In the genomic region with DNA sequence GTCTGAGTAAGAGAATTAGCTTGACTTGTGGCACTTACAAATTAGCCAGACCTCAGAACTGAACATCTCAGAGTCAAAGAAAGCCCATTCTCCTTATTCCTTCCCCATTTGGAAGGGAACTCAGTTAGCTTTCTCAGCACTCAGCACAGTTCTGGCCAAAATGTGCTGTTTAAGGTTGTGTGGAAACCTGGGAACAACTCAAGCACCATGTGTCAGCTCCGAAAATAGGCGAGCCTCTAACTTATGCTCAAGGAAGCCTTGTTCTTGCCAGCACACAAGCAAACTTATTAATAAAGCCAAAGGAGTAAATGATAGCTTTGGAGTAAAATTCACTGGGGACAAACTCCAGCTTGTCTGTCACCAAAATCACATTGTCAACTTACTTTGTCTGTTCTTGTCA, we compare ENCODE assay signal across 23 mouse cellular contexts. TPM values are rescaled to one million over a fixed set of nuclear protein-coding genes. Genes with fewer than 3 reads are reported as not detected.
A peak's percentile ranks its signal among the peaks of the same experiment; 100 is the strongest.
DNase-seq lines count a peak whose midpoint lies in the region; ATAC-seq and TF ChIP-seq lines count a peak whose summit lies in the region.
"Had no signal": no experiment of that assay in that cellular context is flagged by ENCODE, and none has a peak within 500 bp of the region (broad histone marks: within the 10 kb centered on the region; RNA-seq: fewer than 3 reads in every experiment).

No protein-coding gene starts in this region.

- no peak for TF ChIP-seq CTCF in forebrain, postnatal 0 days (IDR thresholded peaks at IDR 0.05; ENCODE audit: low read depth)
- TF ChIP-seq CTCF in lung, postnatal 0 days (IDR thresholded peaks at IDR 0.05): no peak

- H3K9ac ChIP-seq in forebrain, postnatal 0 days: no peak overlapping the region
- H3K9ac ChIP-seq in forebrain, embryonic 11.5 days (ENCODE audit: low read length): no peak overlapping the region
- no peak overlapping the region for H3K9ac ChIP-seq in lung, postnatal 0 days (replicated peaks; ENCODE audit: low read depth)
- H3K9ac ChIP-seq: embryonic facial prominence, embryonic 13.5 days; forebrain, embryonic 15.5 days; hindbrain, embryonic 12.5 days had no signal

- no peak overlapping the region for H3K4me3 ChIP-seq in forebrain, postnatal 0 days (ENCODE audit: low read depth, low read length)
- H3K4me3 ChIP-seq in forebrain, embryonic 11.5 days (ENCODE audit: low read depth, low read length): no peak overlapping the region
- H3K4me3 ChIP-seq in lung, postnatal 0 days (ENCODE audit: low read depth, low read length): no peak overlapping the region
- H3K4me3 ChIP-seq: embryonic facial prominence, embryonic 13.5 days; forebrain, embryonic 10.5 days; forebrain, embryonic 15.5 days; hindbrain, embryonic 12.5 days had no signal

- H3K4me1 ChIP-seq in forebrain, postnatal 0 days (ENCODE audit: insufficient read depth): no peaks in the 10 kb centered on the region
- no peaks in the 10 kb centered on the region for H3K4me1 ChIP-seq in forebrain, embryonic 11.5 days (replicated peaks; ENCODE audit: control insufficient read depth, insufficient read depth, low read length)
- no peaks in the 10 kb centered on the region for H3K4me1 ChIP-seq in lung, postnatal 0 days (ENCODE audit: insufficient read depth, low read depth, low read length)
- H3K4me1 ChIP-seq: embryonic facial prominence, embryonic 13.5 days; forebrain, embryonic 10.5 days; forebrain, embryonic 15.5 days; hindbrain, embryonic 12.5 days had no signal

- ATAC-seq in forebrain, postnatal 0 days: peak; percentile 70; the same call in 1 of the 2 replicates
- no peak for ATAC-seq in forebrain, embryonic 11.5 days (replicated peaks; ENCODE audit: low FRiP score)
- ATAC-seq in lung, postnatal 0 days: no peak
- ATAC-seq: activated CD4-positive, CD25-positive, alpha-beta regulatory T cell, adult 4 months; forebrain, embryonic 15.5 days; hindbrain, embryonic 16.5 days; inflammation-experienced regulatory T-cells, adult 6 months; intestine, postnatal 0 days; Patski had no signal

- no peaks in the 10 kb centered on the region for H3K9me3 ChIP-seq in forebrain, postnatal 0 days (ENCODE audit: low read length)
- H3K9me3 ChIP-seq in forebrain, embryonic 11.5 days (ENCODE audit: control insufficient read depth, low read length): no peaks in the 10 kb centered on the region
- no peaks in the 10 kb centered on the region for H3K9me3 ChIP-seq in lung, postnatal 0 days (ENCODE audit: low read length)
- H3K9me3 ChIP-seq: embryonic facial prominence, embryonic 13.5 days; forebrain, embryonic 10.5 days; forebrain, embryonic 15.5 days; hindbrain, embryonic 12.5 days had no signal

- DNase-seq in forebrain, postnatal 0 days: no peak
- no peak for DNase-seq in forebrain, embryonic 11.5 days (ENCODE audit: low spot score)
- DNase-seq in gastrocnemius, postnatal 25 days: peak; percentile 22
- DNase-seq in gastrocnemius, postnatal 14 days: no peak
- DNase-seq in lung, postnatal 25 days (ENCODE audit: low spot score): peak; percentile 7
- no peak for DNase-seq in lung, postnatal 0 days (ENCODE audit: low spot score)
- no peak for DNase-seq in yolk sac, embryonic 10.5 days (ENCODE audit: low spot score)
- DNase-seq: adrenal gland, adult 2 months; adrenal gland, postnatal 25 days; cerebellum, postnatal 25 days; gastrocnemius, postnatal 10 days; heart, postnatal 4 days; kidney, adult 8-10 months had no signal

- intact Hi-C loops in gastrocnemius, postnatal 14 days (cut with DNase I; ENCODE audit: low total_unique reads): no loop called here

- no peak overlapping the region for H3K27ac ChIP-seq in forebrain, postnatal 0 days (ENCODE audit: low read depth, low read length)
- H3K27ac ChIP-seq in forebrain, embryonic 11.5 days (ENCODE audit: low read depth, low read length): no peak overlapping the region
- H3K27ac ChIP-seq in lung, postnatal 0 days (ENCODE audit: low read length): no peak overlapping the region
- H3K27ac ChIP-seq: embryonic facial prominence, embryonic 13.5 days; forebrain, embryonic 10.5 days; forebrain, embryonic 15.5 days; hindbrain, embryonic 12.5 days had no signal

- H3K27me3 ChIP-seq in forebrain, postnatal 0 days (ENCODE audit: insufficient read depth, low read length): no peaks in the 10 kb centered on the region
- H3K27me3 ChIP-seq in forebrain, embryonic 11.5 days (ENCODE audit: control insufficient read depth, insufficient read depth, low read length): no peaks in the 10 kb centered on the region
- H3K27me3 ChIP-seq in lung, postnatal 0 days (replicated peaks; ENCODE audit: insufficient read depth, low read length): no peaks in the 10 kb centered on the region
- H3K27me3 ChIP-seq: CH12.LX; embryonic facial prominence, embryonic 13.5 days; forebrain, embryonic 15.5 days; hindbrain, embryonic 12.5 days had no signal

- no peak overlapping the region for H3K4me2 ChIP-seq in forebrain, postnatal 0 days (ENCODE audit: low read depth)
- no peak overlapping the region for H3K4me2 ChIP-seq in forebrain, embryonic 11.5 days (ENCODE audit: low read depth, low read length, severe bottlenecking)
- no peak overlapping the region for H3K4me2 ChIP-seq in lung, postnatal 0 days (replicated peaks; ENCODE audit: low read depth, low read length)
- H3K4me2 ChIP-seq: embryonic facial prominence, embryonic 13.5 days; forebrain, embryonic 15.5 days; hindbrain, embryonic 12.5 days had no signal

- H3K36me3 ChIP-seq in forebrain, postnatal 0 days (ENCODE audit: insufficient read depth): no peaks in the 10 kb centered on the region
- no peaks in the 10 kb centered on the region for H3K36me3 ChIP-seq in forebrain, embryonic 11.5 days (ENCODE audit: control insufficient read depth, insufficient read depth, low read length)
- no peaks in the 10 kb centered on the region for H3K36me3 ChIP-seq in lung, postnatal 0 days (ENCODE audit: insufficient read depth, low read length)
- H3K36me3 ChIP-seq: embryonic facial prominence, embryonic 13.5 days; forebrain, embryonic 10.5 days; forebrain, embryonic 15.5 days; hindbrain, embryonic 12.5 days had no signal

- TF ChIP-seq EP300 in lung, postnatal 0 days (IDR thresholded peaks at IDR 0.05): no peak

- 76% methylated on average over 2 of the region's 2 CpGs for WGBS in forebrain, postnatal 0 days
- 81% methylated on average over 2 of the region's 2 CpGs for WGBS in forebrain, embryonic 11.5 days
- 63% methylated on average over 2 of the region's 2 CpGs for WGBS in lung, postnatal 0 days

RNA-seq across cellular contexts. Expression of gene Srpx, which starts 54.1 kb away (rescaled TPM):
- total RNA-seq in forebrain, postnatal 0 days (2014; rRNA removed): 2.2 and 5.3 TPM in 2 replicates
- polyA plus RNA-seq in forebrain, postnatal 0 days (2015; fragmentation: Nextera tagmentation; extraction: Ambion mirVana): 3.3 and 3.5 TPM in 2 replicates
- 5.9 TPM in 2 replicates for polyA plus RNA-seq in forebrain, embryonic 11.5 days (2014; fragmentation: Nextera tagmentation; extraction: Ambion mirVana)
- total RNA-seq in gastrocnemius, postnatal 25 days (2021): 1 to 10 TPM; 5.7 to 8.1 TPM
- total RNA-seq in gastrocnemius, postnatal 14 days (2021): 10 to 100 TPM; 14.1 to 14.2 TPM
- 12.5 and 13.9 TPM in 2 replicates for polyA plus RNA-seq in lung, postnatal 0 days (2015; fragmentation: Nextera tagmentation; extraction: Ambion mirVana)
- total RNA-seq: CH12.LX had no signal
- polyA plus RNA-seq: activated CD4-positive, CD25-positive, alpha-beta regulatory T cell, adult 4 months; inflammation-experienced regulatory T-cells, adult 6 months; Patski had no signal

Comparison
In these comparisons a context has a peak if more than half of its experiments do, and no peak if none do; other contexts are left out.
1. DNase-seq: peak in gastrocnemius, postnatal 25 days (single experiment) and lung, postnatal 25 days (single experiment); none in forebrain, postnatal 0 days (single experiment), forebrain, embryonic 11.5 days (single experiment), gastrocnemius, postnatal 14 days (single experiment), lung, postnatal 0 days (single experiment) and yolk sac, embryonic 10.5 days (single experiment).